Comparison of ENCODE assay signal across 8 mouse cellular contexts in genomic region chr7:30322285-30322667, GRCm38 (mm10). TPM values are rescaled to one million over a fixed set of nuclear protein-coding genes. Genes with fewer than 3 reads are reported as not detected.
DNase-seq lines count a peak whose midpoint lies in the region; ATAC-seq and TF ChIP-seq lines count a peak whose summit lies in the region.

No protein-coding gene starts in this region.

- peak overlapping the region; percentile 78 to 79 for H3K4me3 ChIP-seq in MEL (ENCODE audit: control insufficient read depth in 1 of 2, insufficient read depth in 1 of 2, low read depth in 2 of 2, low read length in 2 of 2)
- H3K4me3 ChIP-seq in cerebellum, adult 2 months (replicated peaks; ENCODE audit: insufficient read depth, low read depth, low read length): peak overlapping the region; percentile 78
- peak overlapping the region; percentile 71 for H3K4me3 ChIP-seq in forebrain, postnatal 0 days (ENCODE audit: low read depth, low read length)
- H3K4me3 ChIP-seq in lung, embryonic 16.5 days (ENCODE audit: low read length): peak overlapping the region; percentile 85

- ATAC-seq in forebrain, postnatal 0 days: peak; percentile 100
- ATAC-seq in hematopoietic stem cell, adult 5-6 weeks (replicated peaks in 1 of 2; ENCODE audit: insufficient read depth in 1 of 2, low FRiP score in 2 of 2, low TSS enrichment in 1 of 2, low read depth in 1 of 2, poor library complexity in 2 of 2, severe bottlenecking in 2 of 2): peak; percentile 95
- peak; percentile 98 for ATAC-seq in lung, embryonic 16.5 days (ENCODE audit: low read depth)

- H3K4me1 ChIP-seq in MEL (ENCODE audit: control insufficient read depth in 1 of 2, insufficient read depth in 2 of 2, low read length in 2 of 2): peaks cover 0 to 7% of the 10 kb centered on the region in 2 experiments; a peak in 2 of 4 replicates
- H3K4me1 ChIP-seq in cerebellum, adult 2 months (ENCODE audit: control insufficient read depth, insufficient read depth, low read length): peaks cover 13% of the 10 kb centered on the region
- H3K4me1 ChIP-seq in forebrain, postnatal 0 days (ENCODE audit: insufficient read depth): peaks cover 7% of the 10 kb centered on the region
- H3K4me1 ChIP-seq in lung, embryonic 16.5 days (replicated peaks; ENCODE audit: control insufficient read depth, insufficient read depth, low read length): peaks cover 13% of the 10 kb centered on the region

- DNase-seq in MEL (ENCODE audit: low read depth, low spot score): peak; percentile 98
- DNase-seq in cerebellum, adult 2 months: peak; percentile 98 to 99
- DNase-seq in forebrain, postnatal 0 days: peak; percentile 96
- peak; percentile 85 for DNase-seq in layer of hippocampus, adult 9-10 months (ENCODE audit: low spot score)
- peak; percentile 94 for DNase-seq in ovary, postnatal 10 days (ENCODE audit: low spot score)
- DNase-seq in thymus, postnatal 10 days (ENCODE audit: low spot score in 2 of 2): peak; percentile 95 to 96

- H3K9me3 ChIP-seq in MEL (replicated peaks; ENCODE audit: insufficient read depth, low read length): no peaks in the 10 kb centered on the region
- no peaks in the 10 kb centered on the region for H3K9me3 ChIP-seq in forebrain, postnatal 0 days (ENCODE audit: low read length)
- peaks cover 4% of the 10 kb centered on the region; the same call in 1 of the 2 replicates for H3K9me3 ChIP-seq in lung, embryonic 16.5 days (ENCODE audit: control insufficient read depth, low read length)

- peaks cover 0 to 10% of the 10 kb centered on the region in 2 experiments; a peak in 2 of 4 replicates for H3K36me3 ChIP-seq in MEL (ENCODE audit: control insufficient read depth in 1 of 2, insufficient read depth in 2 of 2, low read length in 2 of 2)
- no peaks in the 10 kb centered on the region for H3K36me3 ChIP-seq in forebrain, postnatal 0 days (ENCODE audit: insufficient read depth)
- H3K36me3 ChIP-seq in lung, embryonic 16.5 days (ENCODE audit: control insufficient read depth, insufficient read depth, low read length): no peaks in the 10 kb centered on the region

- peak; percentile 90 for TF ChIP-seq POLR2A in MEL (IDR thresholded peaks at IDR 0.05; ENCODE audit: control insufficient read depth in 1 of 2, insufficient read depth in 1 of 2, low read depth in 1 of 2, low read length in 2 of 2, poor library complexity in 1 of 2)
- TF ChIP-seq POLR2A in cerebellum, adult 2 months (IDR thresholded peaks at IDR 0.05; ENCODE audit: borderline replicate concordance, insufficient read depth, low read length): peak; percentile 84

- peak overlapping the region; percentile 85 for H3K27ac ChIP-seq in MEL (ENCODE audit: control insufficient read depth, low read depth, low read length)
- H3K27ac ChIP-seq in cerebellum, adult 2 months (ENCODE audit: insufficient read depth, low read length): peak overlapping the region; percentile 75
- H3K27ac ChIP-seq in forebrain, postnatal 0 days (ENCODE audit: low read depth, low read length): peak overlapping the region; percentile 77
- peak overlapping the region; percentile 90 for H3K27ac ChIP-seq in lung, embryonic 16.5 days (ENCODE audit: low read length)

- no peak for TF ChIP-seq CTCF in MEL (IDR thresholded peaks at IDR 0.05 in 2 of 3, conservative IDR thresholded peaks at IDR 0.05 in 1 of 3; ENCODE audit: control insufficient read depth in 1 of 3, insufficient read depth in 1 of 3, low read depth in 2 of 3, low read length in 3 of 3, poor library complexity in 1 of 3, severe bottlenecking in 1 of 3)
- TF ChIP-seq CTCF in cerebellum, adult 2 months (IDR thresholded peaks at IDR 0.05; ENCODE audit: borderline replicate concordance, insufficient read depth, low read depth, low read length): no peak
- no peak for TF ChIP-seq CTCF in forebrain, postnatal 0 days (IDR thresholded peaks at IDR 0.05; ENCODE audit: low read depth)

- H3K79me2 ChIP-seq in MEL (ENCODE audit: control insufficient read depth, insufficient read depth, low read length, poor library complexity): peaks cover 7% of the 10 kb centered on the region; the same call in 1 of the 2 replicates

- WGBS in cerebellum, adult 2 months: under 1% methylated on average over 20 of the region's 20 CpGs
- 1% methylated on average over 20 of the region's 20 CpGs for WGBS in forebrain, postnatal 0 days
- 0% methylated on average over 19 of the region's 20 CpGs for WGBS in lung, embryonic 16.5 days

- no peaks in the 10 kb centered on the region; a peak in 1 of 4 replicates for H3K27me3 ChIP-seq in MEL (ENCODE audit: control insufficient read depth in 1 of 2, insufficient read depth in 2 of 2, low read length in 2 of 2)
- no peaks in the 10 kb centered on the region for H3K27me3 ChIP-seq in cerebellum, adult 2 months (ENCODE audit: control insufficient read depth, insufficient read depth, low read length)
- no peaks in the 10 kb centered on the region for H3K27me3 ChIP-seq in forebrain, postnatal 0 days (ENCODE audit: insufficient read depth, low read length)
- H3K27me3 ChIP-seq in lung, embryonic 16.5 days (ENCODE audit: control insufficient read depth, insufficient read depth, low read depth, low read length): no peaks in the 10 kb centered on the region

- H3K9ac ChIP-seq in MEL (ENCODE audit: control insufficient read depth, low read depth, low read length, poor library complexity, severe bottlenecking): peak overlapping the region; percentile 89
- peak overlapping the region; percentile 68 for H3K9ac ChIP-seq in forebrain, postnatal 0 days
- peak overlapping the region; percentile 91 for H3K9ac ChIP-seq in lung, embryonic 16.5 days (ENCODE audit: low read length)

- peak overlapping the region; percentile 80 for H3K4me2 ChIP-seq in forebrain, postnatal 0 days (ENCODE audit: low read depth)
- peak overlapping the region; percentile 88 for H3K4me2 ChIP-seq in lung, embryonic 16.5 days (ENCODE audit: low read depth, low read length)

- no peak for TF ChIP-seq EP300 in MEL (IDR thresholded peaks at IDR 0.05; ENCODE audit: low read depth in 1 of 2, low read length in 2 of 2)

- no peak for TF ChIP-seq RAD21 in MEL (IDR thresholded peaks at IDR 0.05; ENCODE audit: low read depth, low read length)

TF ChIP-seq in MEL, 35 proteins besides CTCF, POLR2A, EP300 and RAD21 (continues in another document):
- TF ChIP-seq SMC3 (IDR thresholded peaks at IDR 0.05; ENCODE audit: low read depth, low read length): no peak
- peak; percentile 59 for TF ChIP-seq KAT2A (conservative IDR thresholded peaks at IDR 0.05; ENCODE audit: low read depth, low read length)
- TF ChIP-seq GABPA (IDR thresholded peaks at IDR 0.05; ENCODE audit: low read depth, low read length): no peak
- TF ChIP-seq MAFK (IDR thresholded peaks at IDR 0.05; ENCODE audit: borderline replicate concordance, low read depth, low read length): no peak

RNA-seq across cellular contexts. Expression of gene E130208F15Rik, which starts 0.7 kb away (rescaled TPM):
- 0.92 and 0.96 TPM in 2 replicates for total RNA-seq in MEL (2012; rRNA removed)
- 1 to 10 TPM in 1 of 2 experiments, not detected in 1; 3.2 TPM for polyA plus RNA-seq in MEL (2012; ENCODE audit: insufficient read depth in 1 of 2, insufficient read length in 2 of 2, low read depth in 1 of 2, low replicate concordance in 2 of 2, missing spikeins in 1 of 2)
- 0.57 and 0.73 TPM in 2 replicates for polyA plus RNA-seq in cerebellum, adult 2 months (2012; rRNA removed)
- 0.52 TPM in 1 of 2 replicates, not detected in the other for total RNA-seq in forebrain, postnatal 0 days (2014; rRNA removed)
- 0.31 TPM in 1 of 2 replicates, not detected in the other for polyA plus RNA-seq in forebrain, postnatal 0 days (2015; fragmentation: Nextera tagmentation; extraction: Ambion mirVana)
- 0.44 and 3.9 TPM in 2 replicates for total RNA-seq in hematopoietic stem cell, adult 5-6 weeks (2017)
- 0.38 TPM in 1 of 2 replicates, not detected in the other for polyA plus RNA-seq in lung, embryonic 16.5 days (2015; fragmentation: Nextera tagmentation; extraction: Ambion mirVana)

RNA-seq across cellular contexts. Expression of gene Sdhaf1, which starts 1.4 kb away (rescaled TPM):
- total RNA-seq in MEL (2012; rRNA removed): 4.3 and 4.5 TPM in 2 replicates
- polyA plus RNA-seq in MEL (2012; ENCODE audit: insufficient read depth in 1 of 2, insufficient read length in 2 of 2, low read depth in 1 of 2, low replicate concordance in 2 of 2, missing spikeins in 1 of 2): 1 to 10 TPM in 1 of 2 experiments, not detected in 1; 8.1 TPM
- polyA plus RNA-seq in cerebellum, adult 2 months (2012; rRNA removed): 21.9 and 23.8 TPM in 2 replicates
- total RNA-seq in forebrain, postnatal 0 days (2014; rRNA removed): 9.8 and 14.6 TPM in 2 replicates
- 18.4 and 20.7 TPM in 2 replicates for polyA plus RNA-seq in forebrain, postnatal 0 days (2015; fragmentation: Nextera tagmentation; extraction: Ambion mirVana)
- 8.3 and 11.9 TPM in 2 replicates for total RNA-seq in hematopoietic stem cell, adult 5-6 weeks (2017)
- polyA plus RNA-seq in lung, embryonic 16.5 days (2015; fragmentation: Nextera tagmentation; extraction: Ambion mirVana): 14.5 and 15.8 TPM in 2 replicates

RNA-seq across cellular contexts. Expression of gene Syne4, which starts 7.7 kb away (rescaled TPM):
- 0.31 and 0.42 TPM in 2 replicates for total RNA-seq in MEL (2012; rRNA removed)
- polyA plus RNA-seq in MEL (2012; ENCODE audit: insufficient read depth in 1 of 2, insufficient read length in 2 of 2, low read depth in 1 of 2, low replicate concordance in 2 of 2, missing spikeins in 1 of 2): under 1 TPM in 1 of 2 experiments, not detected in 1; 0.82 TPM
- polyA plus RNA-seq in cerebellum, adult 2 months (2012; rRNA removed): 63.4 and 63.8 TPM in 2 replicates
- 5.2 and 6.5 TPM in 2 replicates for total RNA-seq in forebrain, postnatal 0 days (2014; rRNA removed)
- polyA plus RNA-seq in forebrain, postnatal 0 days (2015; fragmentation: Nextera tagmentation; extraction: Ambion mirVana): 1.8 and 4.5 TPM in 2 replicates
- 2.2 and 2.8 TPM in 2 replicates for total RNA-seq in hematopoietic stem cell, adult 5-6 weeks (2017)
- 32.5 and 33.6 TPM in 2 replicates for polyA plus RNA-seq in lung, embryonic 16.5 days (2015; fragmentation: Nextera tagmentation; extraction: Ambion mirVana)

RNA-seq across cellular contexts. Expression of gene Alkbh6, which starts 13.8 kb away (rescaled TPM):
- 15.0 and 16.2 TPM in 2 replicates for total RNA-seq in MEL (2012; rRNA removed)
- polyA plus RNA-seq in MEL (2012; ENCODE audit: insufficient read depth in 1 of 2, insufficient read length in 2 of 2, low read depth in 1 of 2, low replicate concordance in 2 of 2, missing spikeins in 1 of 2): 10 to 100 TPM in 1 of 2 experiments, not detected in 1; 24.6 TPM
- 197 and 214 TPM in 2 replicates for polyA plus RNA-seq in cerebellum, adult 2 months (2012; rRNA removed)
- total RNA-seq in forebrain, postnatal 0 days (2014; rRNA removed): 70.5 and 74.1 TPM in 2 replicates
- 117 and 127 TPM in 2 replicates for polyA plus RNA-seq in forebrain, postnatal 0 days (2015; fragmentation: Nextera tagmentation; extraction: Ambion mirVana)
- 30.5 and 41.4 TPM in 2 replicates for total RNA-seq in hematopoietic stem cell, adult 5-6 weeks (2017)
- 82.1 and 84.4 TPM in 2 replicates for polyA plus RNA-seq in lung, embryonic 16.5 days (2015; fragmentation: Nextera tagmentation; extraction: Ambion mirVana)

RNA-seq across cellular contexts. Expression of gene Clip3, which starts 30.7 kb away (rescaled TPM):
- total RNA-seq in MEL (2012; rRNA removed): not detected in 2 replicates
- under 1 TPM in 1 of 2 experiments, not detected in 1; 0.19 TPM for polyA plus RNA-seq in MEL (2012; ENCODE audit: insufficient read depth in 1 of 2, insufficient read length in 2 of 2, low read depth in 1 of 2, low replicate concordance in 2 of 2, missing spikeins in 1 of 2)
- polyA plus RNA-seq in cerebellum, adult 2 months (2012; rRNA removed): 726 and 810 TPM in 2 replicates
- total RNA-seq in forebrain, postnatal 0 days (2014; rRNA removed): 105 and 108 TPM in 2 replicates
- polyA plus RNA-seq in forebrain, postnatal 0 days (2015; fragmentation: Nextera tagmentation; extraction: Ambion mirVana): 178 and 186 TPM in 2 replicates
- 4.9 TPM in 1 of 2 replicates, not detected in the other for total RNA-seq in hematopoietic stem cell, adult 5-6 weeks (2017)
- polyA plus RNA-seq in lung, embryonic 16.5 days (2015; fragmentation: Nextera tagmentation; extraction: Ambion mirVana): 15.9 and 20.7 TPM in 2 replicates

Comparison
In these comparisons a context has a peak if more than half of its experiments do, and no peak if none do; other contexts are left out.
1. Peak in every context shown above with its lines: DNase-seq, ATAC-seq, H3K4me3 ChIP-seq and H3K27ac ChIP-seq.